Mouse (Mus musculus): ENCODE measurements around the gene Nup62. TPM values are rescaled to one million over a fixed set of nuclear protein-coding genes. Genes with fewer than 3 reads are reported as not detected.

Gene Nup62
- polyA plus RNA-seq (2014; fragmentation: Nextera tagmentation; extraction: Ambion mirVana): 47.0 and 51.1 TPM in 2 replicates

DNA sequence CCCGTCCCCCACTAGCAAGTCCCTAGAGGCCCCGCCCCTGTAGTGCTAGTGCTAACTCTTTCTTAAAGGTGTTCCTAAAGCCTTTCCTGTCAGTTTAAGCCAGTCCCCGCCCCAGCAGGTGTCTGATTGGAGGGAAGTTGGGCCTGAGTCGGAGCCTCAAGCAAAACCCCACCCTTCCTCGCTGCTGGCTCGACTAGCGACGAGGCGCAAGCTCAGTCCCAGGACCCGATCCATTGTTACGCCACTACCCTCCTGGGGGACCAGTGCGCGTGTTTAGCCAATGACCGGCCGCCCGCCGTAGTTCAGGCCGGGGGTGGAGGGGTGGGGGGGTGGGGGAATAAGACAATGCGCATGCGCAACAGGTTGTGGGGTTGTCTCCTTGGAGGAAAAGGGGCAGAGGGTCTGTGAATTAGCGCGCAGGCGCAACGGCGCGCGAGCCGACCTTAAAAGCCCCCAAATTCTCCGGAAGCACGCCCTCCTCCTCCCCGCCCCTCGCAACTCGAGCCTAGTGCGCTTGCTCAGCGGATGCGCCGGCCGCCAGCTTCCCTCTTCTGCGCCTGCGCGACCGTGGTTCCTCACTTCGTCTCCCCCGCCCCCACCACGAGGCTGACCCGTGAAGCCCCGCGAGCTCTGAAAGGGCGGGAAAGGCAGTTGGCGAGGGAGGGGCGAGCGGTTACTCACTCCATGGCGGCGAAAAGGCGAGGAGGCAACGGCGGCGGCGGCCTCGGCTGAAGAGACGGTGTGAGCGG is at the start of gene Nup62, which contains the start of gene Il4i1:
Gene Nup62, plus strand, starts transcription at position 368 of the 749 bp plus-strand sequence.
Gene Il4i1, plus strand, starts transcription at position 667 of the 749 bp plus-strand sequence.
- Histone ChIP-seq H3K36me3 (ENCODE audit: control insufficient read depth, insufficient read depth, low read length) (peaks cover 18% of the 10 kb centered on the region), H3K9me3 (ENCODE audit: control insufficient read depth, low read length) (no peaks in the 10 kb centered on the region), H3K4me2 (ENCODE audit: low read depth, low read length) (peak within 1 kb of the TSS; percentile 76), H3K27ac (replicated peaks; ENCODE audit: low read depth, low read length) (peak within 1 kb of the TSS; percentile 97), H3K4me3 (ENCODE audit: low read depth, low read length) (peak within 1 kb of the TSS; percentile 86), H3K4me1 (ENCODE audit: control insufficient read depth, insufficient read depth, low read length) (peaks cover 20% of the 10 kb centered on the region), H3K27me3 (replicated peaks; ENCODE audit: control insufficient read depth, insufficient read depth, low read length) (no peaks in the 10 kb centered on the region), H3K9ac (ENCODE audit: low read depth, low read length) (peak within 1 kb of the TSS; percentile 99)
- DNase-seq (ENCODE audit: low spot score) (peak; percentile 99), ATAC-seq (ENCODE audit: low read depth) (peak; percentile 94)
- under 1% methylated on average over 46 of the region's 62 CpGs for WGBS

DNA sequence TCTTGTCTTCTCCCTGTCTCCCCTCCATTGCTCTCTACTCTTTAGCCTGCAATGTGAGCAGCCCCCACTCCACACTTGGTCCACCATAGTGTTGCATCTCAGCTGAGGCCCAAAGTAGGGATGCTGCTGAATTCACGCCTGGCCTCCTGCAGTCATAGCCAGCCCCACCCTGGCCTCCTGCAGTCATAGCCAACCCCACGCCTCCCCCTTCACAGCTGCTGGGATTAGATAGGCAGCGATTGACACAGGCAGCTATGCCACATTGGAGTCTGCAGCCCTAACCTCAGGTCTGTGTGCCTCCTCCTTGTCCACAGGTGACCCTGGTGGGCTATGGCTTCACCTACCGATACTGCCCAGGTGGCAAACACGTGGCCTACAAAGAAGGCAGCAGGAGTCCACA is 47.8 kb upstream of the Nup62 start:
- WGBS: 75% methylated on average over 5 of the region's 5 CpGs
- peaks cover 88% of the 10 kb centered on the region for H3K36me3 ChIP-seq (ENCODE audit: control insufficient read depth, insufficient read depth, low read length)
- no peaks in the 10 kb centered on the region for H3K4me1 ChIP-seq (ENCODE audit: control insufficient read depth, insufficient read depth, low read length)
- no peak overlapping the region for H3K4me2 ChIP-seq (ENCODE audit: low read depth, low read length)
- H3K4me3 ChIP-seq (ENCODE audit: low read depth, low read length): no peak overlapping the region
- no peaks in the 10 kb centered on the region for H3K9me3 ChIP-seq (ENCODE audit: control insufficient read depth, low read length)
- H3K9ac ChIP-seq (ENCODE audit: low read depth, low read length): no peak overlapping the region
- ATAC-seq (ENCODE audit: low read depth) (no peak), DNase-seq (ENCODE audit: low spot score) (no peak)
- H3K27ac ChIP-seq (replicated peaks; ENCODE audit: low read depth, low read length): no peak overlapping the region
- no peaks in the 10 kb centered on the region for H3K27me3 ChIP-seq (replicated peaks; ENCODE audit: control insufficient read depth, insufficient read depth, low read length)

- ATAC-seq (ENCODE audit: low read depth): 0 out of 2 replicates have a peak, but pooled peaks have one; percentile 33
- Histone ChIP-seq H3K27me3 (replicated peaks; ENCODE audit: control insufficient read depth, insufficient read depth, low read length) (no peaks in the 10 kb centered on the region), H3K27ac (replicated peaks; ENCODE audit: low read depth, low read length) (no peak overlapping the region), H3K4me3 (ENCODE audit: low read depth, low read length) (no peak overlapping the region), H3K9ac (ENCODE audit: low read depth, low read length) (no peak overlapping the region), H3K4me2 (ENCODE audit: low read depth, low read length) (no peak overlapping the region), H3K9me3 (ENCODE audit: control insufficient read depth, low read length) (no peaks in the 10 kb centered on the region), H3K36me3 (ENCODE audit: control insufficient read depth, insufficient read depth, low read length) (peaks cover 89% of the 10 kb centered on the region), H3K4me1 (ENCODE audit: control insufficient read depth, insufficient read depth, low read length) (no peaks in the 10 kb centered on the region)
- 13% methylated on average over 6 of the region's 6 CpGs for WGBS
- DNase-seq (ENCODE audit: low spot score): peak; percentile 91
These were observed 45.8 kb upstream of the Nup62 start for GRCm38 (mm10) chr7:44770046-44770578.

DNA sequence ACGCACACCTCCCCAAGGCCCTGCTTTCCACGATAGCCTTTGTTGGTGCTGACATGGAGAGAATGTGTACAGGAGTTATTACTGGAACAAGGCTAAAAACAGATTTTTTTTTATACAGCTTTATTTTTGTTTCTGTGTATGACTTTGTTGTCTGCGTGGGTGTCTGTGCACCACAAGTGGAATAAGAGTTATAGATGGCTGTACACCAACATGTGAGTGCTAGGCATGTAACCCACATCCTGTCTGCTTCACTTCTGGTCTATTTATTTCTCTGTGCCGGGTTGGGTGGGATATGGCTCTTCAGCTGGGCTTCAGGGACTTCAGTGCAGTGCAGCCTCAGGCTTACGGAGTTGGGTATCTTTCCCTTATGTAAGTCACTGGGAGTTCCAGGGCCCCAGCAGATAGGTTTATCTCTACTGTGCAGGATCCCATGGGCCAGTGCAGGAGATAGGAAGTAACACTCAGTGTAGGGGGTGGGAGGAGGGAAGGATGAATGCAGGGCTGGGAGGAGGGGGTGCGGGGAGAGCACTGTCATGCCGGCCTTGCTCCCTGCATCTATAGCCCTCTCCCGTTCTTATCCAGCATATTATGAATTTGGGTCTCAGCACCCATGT is 43.2 kb upstream of the Nup62 start:
- 88% methylated on average over 8 of the region's 8 CpGs for WGBS
- no peak for ATAC-seq (ENCODE audit: low read depth)
- Histone ChIP-seq H3K9ac (ENCODE audit: low read depth, low read length) (no peak overlapping the region), H3K27me3 (replicated peaks; ENCODE audit: control insufficient read depth, insufficient read depth, low read length) (no peaks in the 10 kb centered on the region), H3K4me1 (ENCODE audit: control insufficient read depth, insufficient read depth, low read length) (no peaks in the 10 kb centered on the region), H3K9me3 (ENCODE audit: control insufficient read depth, low read length) (no peaks in the 10 kb centered on the region), H3K36me3 (ENCODE audit: control insufficient read depth, insufficient read depth, low read length) (peaks cover 88% of the 10 kb centered on the region), H3K27ac (replicated peaks; ENCODE audit: low read depth, low read length) (no peak overlapping the region), H3K4me3 (ENCODE audit: low read depth, low read length) (no peak overlapping the region), H3K4me2 (ENCODE audit: low read depth, low read length) (no peak overlapping the region)
- no peak for DNase-seq (ENCODE audit: low spot score)

DNA sequence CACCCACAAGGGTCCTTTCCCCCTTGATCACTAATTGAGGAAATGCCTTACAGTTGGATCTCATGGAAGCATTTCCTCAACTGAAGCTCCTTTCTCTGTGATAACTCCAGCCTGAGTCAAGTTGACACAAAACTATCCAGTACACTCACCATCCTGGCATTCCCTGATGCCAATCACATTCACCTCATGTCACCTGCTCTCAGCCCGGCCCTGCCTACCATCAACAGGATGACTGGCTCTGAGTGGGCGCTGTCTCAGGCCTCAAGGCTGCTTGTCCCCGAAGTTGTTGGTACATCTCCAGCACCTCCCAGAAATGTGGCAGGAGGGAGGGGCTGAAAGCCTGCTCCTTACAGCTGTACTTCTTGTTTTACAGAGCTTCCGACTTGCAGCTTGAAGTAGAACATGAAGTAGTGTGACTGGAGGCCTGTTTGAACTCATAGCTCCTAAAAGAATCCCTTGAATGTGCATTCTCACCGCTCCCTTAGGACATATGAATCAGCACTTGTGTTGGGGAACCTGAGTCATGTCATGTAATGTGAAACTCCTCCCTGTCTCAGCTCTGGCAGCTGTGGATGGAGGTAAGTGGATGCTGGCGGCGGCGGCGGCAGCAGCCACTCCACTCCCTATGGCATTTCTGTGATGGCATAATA is 38.9 kb upstream of the Nup62 start:
- peaks cover 56% of the 10 kb centered on the region for H3K36me3 ChIP-seq (ENCODE audit: control insufficient read depth, insufficient read depth, low read length)
- H3K4me2 ChIP-seq (ENCODE audit: low read depth, low read length): no peak overlapping the region
- H3K27ac ChIP-seq (replicated peaks; ENCODE audit: low read depth, low read length): no peak overlapping the region
- no peak overlapping the region for H3K4me3 ChIP-seq (ENCODE audit: low read depth, low read length)
- no peak overlapping the region for H3K9ac ChIP-seq (ENCODE audit: low read depth, low read length)
- 79% methylated on average over 9 of the region's 9 CpGs for WGBS
- ATAC-seq (ENCODE audit: low read depth): no peak
- H3K4me1 ChIP-seq (ENCODE audit: control insufficient read depth, insufficient read depth, low read length): no peaks in the 10 kb centered on the region
- peak; percentile 9 for DNase-seq (ENCODE audit: low spot score)
- no peaks in the 10 kb centered on the region for H3K9me3 ChIP-seq (ENCODE audit: control insufficient read depth, low read length)
- H3K27me3 ChIP-seq (replicated peaks; ENCODE audit: control insufficient read depth, insufficient read depth, low read length): no peaks in the 10 kb centered on the region

DNA sequence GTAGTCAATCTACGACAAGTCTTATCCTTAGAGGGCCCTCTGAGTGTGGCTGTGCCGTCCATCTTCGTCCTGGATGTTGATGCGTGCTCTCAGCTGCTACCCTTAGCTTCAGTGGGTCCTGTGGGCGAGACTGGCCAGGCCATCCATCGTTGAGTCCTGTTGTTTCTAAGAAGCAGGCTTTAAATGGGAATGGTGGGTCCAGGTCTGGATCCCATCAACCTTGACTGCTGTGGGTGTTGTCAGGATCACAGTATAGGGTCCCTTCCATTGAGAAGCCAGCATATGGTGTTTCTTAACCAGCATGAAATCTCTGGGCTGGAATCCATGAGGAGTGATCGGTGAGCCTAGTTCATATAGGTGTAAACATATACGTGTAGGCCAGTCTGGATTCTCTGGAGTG is 35.8 kb upstream of the Nup62 start:
- no peak overlapping the region for H3K4me2 ChIP-seq (ENCODE audit: low read depth, low read length)
- no peak for DNase-seq (ENCODE audit: low spot score)
- WGBS: 76% methylated on average over 8 of the region's 8 CpGs

DNA sequence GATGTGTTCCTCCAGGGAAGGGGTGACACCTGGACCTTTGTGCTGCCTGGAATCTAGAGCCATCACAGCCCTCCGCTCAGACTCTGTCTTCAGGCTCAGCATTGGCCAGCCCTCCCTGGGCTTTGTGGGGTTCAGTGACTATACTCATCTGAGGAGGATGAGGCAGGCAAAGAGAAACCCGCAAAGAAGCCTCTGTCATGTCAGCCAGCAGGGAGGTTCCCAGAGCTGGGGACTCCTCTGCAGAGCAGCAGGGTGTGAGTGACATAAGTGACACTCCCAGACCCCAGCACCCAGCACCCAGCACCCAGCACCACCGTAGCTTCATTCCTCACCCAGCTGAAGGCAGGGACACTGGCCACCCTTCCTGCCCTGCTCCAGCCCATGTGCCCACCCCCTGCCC is 26.4 kb upstream of the Nup62 start:
- no peaks in the 10 kb centered on the region for H3K36me3 ChIP-seq (ENCODE audit: control insufficient read depth, insufficient read depth, low read length)
- no peak overlapping the region for H3K27ac ChIP-seq (replicated peaks; ENCODE audit: low read depth, low read length)
- no peaks in the 10 kb centered on the region for H3K27me3 ChIP-seq (replicated peaks; ENCODE audit: control insufficient read depth, insufficient read depth, low read length)
- no peak overlapping the region for H3K4me3 ChIP-seq (ENCODE audit: low read depth, low read length)
- DNase-seq (ENCODE audit: low spot score) (no peak), ATAC-seq (ENCODE audit: low read depth) (no peak)
- WGBS: 67% methylated on average over 2 of the region's 3 CpGs
- H3K4me1 ChIP-seq (ENCODE audit: control insufficient read depth, insufficient read depth, low read length): no peaks in the 10 kb centered on the region
- peaks cover 5% of the 10 kb centered on the region; the same call in 1 of the 2 replicates for H3K9me3 ChIP-seq (ENCODE audit: control insufficient read depth, low read length)
- H3K9ac ChIP-seq (ENCODE audit: low read depth, low read length): no peak overlapping the region
- H3K4me2 ChIP-seq (ENCODE audit: low read depth, low read length): no peak overlapping the region

More for the DNA sequence above, 35.8 kb upstream of the Nup62 start:
- Histone ChIP-seq H3K27me3 (replicated peaks; ENCODE audit: control insufficient read depth, insufficient read depth, low read length) (no peaks in the 10 kb centered on the region), H3K9ac (ENCODE audit: low read depth, low read length) (no peak overlapping the region), H3K9me3 (ENCODE audit: control insufficient read depth, low read length) (no peaks in the 10 kb centered on the region), H3K27ac (replicated peaks; ENCODE audit: low read depth, low read length) (no peak overlapping the region), H3K36me3 (ENCODE audit: control insufficient read depth, insufficient read depth, low read length) (peaks cover 25% of the 10 kb centered on the region), H3K4me3 (ENCODE audit: low read depth, low read length) (no peak overlapping the region), H3K4me1 (ENCODE audit: control insufficient read depth, insufficient read depth, low read length) (no peaks in the 10 kb centered on the region)
- no peak for ATAC-seq (ENCODE audit: low read depth)

- no peak for DNase-seq (ENCODE audit: low spot score)
- ATAC-seq (ENCODE audit: low read depth): no peak
- 69% methylated on average over 4 of the region's 4 CpGs for WGBS
- no peak overlapping the region for H3K27ac ChIP-seq (replicated peaks; ENCODE audit: low read depth, low read length)
- H3K9ac ChIP-seq (ENCODE audit: low read depth, low read length): no peak overlapping the region
- H3K9me3 ChIP-seq (ENCODE audit: control insufficient read depth, low read length): peaks cover 5% of the 10 kb centered on the region; the same call in 1 of the 2 replicates
- no peak overlapping the region for H3K4me2 ChIP-seq (ENCODE audit: low read depth, low read length)
- H3K27me3 ChIP-seq (replicated peaks; ENCODE audit: control insufficient read depth, insufficient read depth, low read length): no peaks in the 10 kb centered on the region
- no peaks in the 10 kb centered on the region for H3K36me3 ChIP-seq (ENCODE audit: control insufficient read depth, insufficient read depth, low read length)
- no peaks in the 10 kb centered on the region for H3K4me1 ChIP-seq (ENCODE audit: control insufficient read depth, insufficient read depth, low read length)
- no peak overlapping the region for H3K4me3 ChIP-seq (ENCODE audit: low read depth, low read length)
These were observed 25.8 kb upstream of the Nup62 start for GRCm38 (mm10) chr7:44790066-44790465.

Data from embryonic facial prominence, embryonic 14.5 days (tissue).